Mouse (Mus musculus) E14TG2a.4 (cell line): ENCODE data around the gene Actr2.
"Not testable (repeated sequence)": the region's sequence is repeated elsewhere in the genome, so short reads cannot be mapped to it uniquely, and the experiment has no call there.

Experiments
- H3K27me3 ChIP-seq: 2 replicates; pipeline ENCODE4 v1.6.1; 2014; ENCODE audit warnings: low read length, control low read depth; ENCODE audit not compliant: insufficient read depth
- H3K36me3 ChIP-seq: 2 replicates; pipeline ENCODE4 v1.6.1; 2014; ENCODE audit warnings: low read length, control low read depth; ENCODE audit not compliant: insufficient read depth
- H3K4me1 ChIP-seq: replicated peaks from 2 replicates; pipeline ENCODE4 v1.6.1; 2014; ENCODE audit warnings: low read depth, low read length, control low read depth
- H3K4me3 ChIP-seq: replicated peaks from 2 replicates; pipeline ENCODE4 v1.5.1; 2014; ENCODE audit warnings: mild to moderate bottlenecking, low read length
- H3K9me3 ChIP-seq: 2 replicates; pipeline ENCODE4 v1.6.1; 2014; ENCODE audit warnings: low read length, control low read depth
- CTCF ChIP-seq: conservative IDR thresholded peaks from 2 replicates; pipeline ENCODE4 v1.5.1; 2014; ENCODE audit warnings: low read length
- NANOG ChIP-seq: IDR thresholded peaks from 2 replicates; pipeline ENCODE4 v1.6.1; 2014; ENCODE audit warnings: borderline replicate concordance, low read length, mixed read lengths
- POU5F1 ChIP-seq: IDR thresholded peaks from 2 replicates; pipeline ENCODE4 v1.6.1; 2014; ENCODE audit warnings: low read length, borderline replicate concordance

Actr2 gene

GRCm38 (mm10) chr11:20143687-20144086 lies 31.0 kb upstream of the Actr2 start:
- not testable (repeated sequence) for H3K27me3 ChIP-seq, H3K4me3 ChIP-seq, H3K36me3 ChIP-seq, H3K9me3 ChIP-seq
- TF ChIP-seq CTCF, result peak; percentile 30
- peaks cover 77% of the 10 kb centered on the region for H3K4me1 ChIP-seq

DNA sequence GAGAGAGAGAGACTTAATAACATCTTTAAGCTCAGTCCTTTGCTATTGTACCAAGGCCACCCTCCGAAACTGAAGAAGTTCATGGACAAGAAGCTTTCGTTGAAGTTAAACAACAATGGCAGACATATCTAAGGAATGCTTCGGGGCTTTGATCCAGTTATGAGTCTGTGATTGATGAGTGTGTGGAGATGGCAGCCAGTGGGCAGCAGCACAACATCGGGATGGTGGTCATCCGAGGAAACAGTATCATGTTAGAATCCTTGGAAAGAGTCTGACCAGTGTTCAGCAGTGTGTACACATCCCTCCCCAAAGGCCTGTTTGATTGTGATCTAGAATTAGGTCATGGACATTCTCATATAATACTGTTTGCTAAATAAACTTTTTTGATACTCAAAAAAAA lies 29.8 kb upstream of the Actr2 start:
- peaks cover 77% of the 10 kb centered on the region for H3K4me1 ChIP-seq
- no peak overlapping the region for H3K4me3 ChIP-seq
- no peaks in the 10 kb centered on the region for H3K27me3 ChIP-seq
- peaks cover 4% of the 10 kb centered on the region; the same call in 1 of the 2 replicates for H3K9me3 ChIP-seq
- no peaks in the 10 kb centered on the region for H3K36me3 ChIP-seq
- no peak for TF ChIP-seq POU5F1

DNA sequence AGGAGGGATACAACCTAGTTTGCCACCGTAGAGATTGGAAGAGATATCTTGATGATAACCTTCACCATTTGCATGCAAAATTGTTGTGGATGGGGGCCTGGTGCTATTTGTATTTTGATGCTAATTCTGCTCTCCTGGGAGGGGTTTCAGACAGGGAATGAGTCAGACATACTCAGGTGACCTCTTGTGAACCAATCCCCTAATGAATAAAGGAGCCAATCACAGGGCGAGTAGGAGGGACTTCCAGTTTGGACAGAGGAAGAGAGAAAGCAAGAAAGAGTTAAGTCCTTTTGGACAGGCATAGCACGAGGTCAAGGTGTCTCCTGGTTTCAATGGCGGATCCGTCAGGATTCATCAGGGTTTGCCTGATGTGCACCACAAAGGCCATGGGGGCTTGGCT lies 27.6 kb upstream of the Actr2 start:
- Histone ChIP-seq H3K27me3 (no peaks in the 10 kb centered on the region), H3K4me3 (peak overlapping the region; percentile 81), H3K4me1 (peaks cover 81% of the 10 kb centered on the region), H3K36me3 (peaks cover 11% of the 10 kb centered on the region; the same call in 1 of the 2 replicates), H3K9me3 (peaks cover 4% of the 10 kb centered on the region; the same call in 1 of the 2 replicates)
- TF ChIP-seq POU5F1, result peak; percentile 4; the same call in 1 of the 2 replicates
- no peak; the same call in 1 of the 2 replicates for TF ChIP-seq NANOG

DNA sequence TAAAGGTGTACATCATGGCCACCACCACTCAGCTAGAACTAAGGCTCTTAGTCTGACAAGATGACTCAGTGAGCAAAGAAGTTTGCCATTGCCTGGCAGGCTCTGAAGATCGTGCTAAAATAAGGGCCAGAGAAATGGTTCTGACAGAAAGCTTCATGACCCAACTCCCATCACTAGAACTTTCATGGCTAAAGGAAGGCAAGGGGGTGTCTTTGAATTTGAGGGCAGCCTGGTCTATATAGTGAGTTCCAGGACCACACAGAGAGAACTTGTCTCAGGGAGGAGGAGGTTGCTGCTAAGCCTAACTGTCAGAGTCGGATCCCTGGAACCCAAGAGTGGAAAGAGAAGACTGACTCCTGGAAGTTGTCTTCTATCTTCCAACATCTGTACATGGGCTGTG lies 27.0 kb upstream of the Actr2 start:
- Histone ChIP-seq H3K9me3 (peaks cover 4% of the 10 kb centered on the region; the same call in 1 of the 2 replicates), H3K4me1 (peaks cover 82% of the 10 kb centered on the region), H3K4me3 (peak overlapping the region; percentile 37), H3K27me3 (no peaks in the 10 kb centered on the region), H3K36me3 (peaks cover 11% of the 10 kb centered on the region; the same call in 1 of the 2 replicates)
- no peak for TF ChIP-seq NANOG
- TF ChIP-seq CTCF, result no peak
- no peak for TF ChIP-seq POU5F1

GRCm38 (mm10) chr11:20138498-20139208 lies 25.9 kb upstream of the Actr2 start:
- H3K4me1 ChIP-seq, result peaks cover 83% of the 10 kb centered on the region
- peaks cover 4% of the 10 kb centered on the region; the same call in 1 of the 2 replicates for H3K9me3 ChIP-seq
- H3K36me3 ChIP-seq, result peaks cover 11% of the 10 kb centered on the region; the same call in 1 of the 2 replicates
- peak overlapping the region; percentile 78 for H3K4me3 ChIP-seq
- H3K27me3 ChIP-seq, result no peaks in the 10 kb centered on the region
- TF ChIP-seq NANOG (peak; percentile 94), POU5F1 (no peak), CTCF (no peak)

GRCm38 (mm10) chr11:20137872-20138271 lies 25.2 kb upstream of the Actr2 start:
- Histone ChIP-seq H3K4me3 (peak overlapping the region; percentile 78), H3K27me3 (no peaks in the 10 kb centered on the region), H3K36me3 (peaks cover 11% of the 10 kb centered on the region; the same call in 1 of the 2 replicates), H3K4me1 (peaks cover 84% of the 10 kb centered on the region), H3K9me3 (peaks cover 4% of the 10 kb centered on the region; the same call in 1 of the 2 replicates)
- no peak for TF ChIP-seq CTCF
- TF ChIP-seq NANOG, result no peak
- TF ChIP-seq POU5F1, result no peak

DNA sequence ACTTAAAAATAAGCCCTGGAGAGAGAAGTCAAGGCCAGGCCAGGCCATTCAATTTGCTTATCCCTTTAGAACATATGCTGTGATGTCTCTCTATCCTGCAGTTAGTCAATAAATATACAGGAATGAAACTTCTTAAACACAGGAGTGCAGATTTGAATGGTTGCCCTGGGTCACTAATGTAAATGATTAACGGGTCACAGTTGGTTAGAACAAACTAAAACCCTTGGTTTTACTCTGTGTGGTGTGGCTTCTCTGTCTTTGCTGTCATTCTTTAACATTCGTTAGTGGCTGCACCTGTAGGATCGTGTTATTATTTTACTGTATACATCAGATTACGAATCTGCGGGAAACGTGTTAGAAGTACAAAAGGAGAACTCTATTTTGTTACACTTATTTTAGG lies 23.6 kb upstream of the Actr2 start:
- Histone ChIP-seq H3K4me3 (peak overlapping the region; percentile 78; the same call in 1 of the 2 replicates), H3K9me3 (peaks cover 4% of the 10 kb centered on the region; the same call in 1 of the 2 replicates), H3K36me3 (peaks cover 11% of the 10 kb centered on the region; the same call in 1 of the 2 replicates), H3K4me1 (peaks cover 75% of the 10 kb centered on the region), H3K27me3 (no peaks in the 10 kb centered on the region)
- TF ChIP-seq NANOG (no peak), POU5F1 (no peak), CTCF (no peak)

GRCm38 (mm10) chr11:20134869-20135268 lies 22.2 kb upstream of the Actr2 start:
- H3K9me3 ChIP-seq, result peaks cover 13% of the 10 kb centered on the region
- H3K36me3 ChIP-seq, result peaks cover 11% of the 10 kb centered on the region; the same call in 1 of the 2 replicates
- H3K27me3 ChIP-seq, H3K4me3 ChIP-seq: not testable (repeated sequence)
- TF ChIP-seq NANOG, result peak; percentile 30; the same call in 1 of the 2 replicates
- H3K4me1 ChIP-seq, result peaks cover 74% of the 10 kb centered on the region

GRCm38 (mm10) chr11:20133721-20134120 lies 21.0 kb upstream of the Actr2 start:
- H3K4me3 ChIP-seq, result 0 out of 2 replicates have a peak overlapping the region, but pooled peaks have one; percentile 7
- no peaks in the 10 kb centered on the region for H3K27me3 ChIP-seq
- TF ChIP-seq NANOG (no peak), POU5F1 (no peak), CTCF (no peak)
- H3K4me1 ChIP-seq, result peaks cover 70% of the 10 kb centered on the region
- peaks cover 17% of the 10 kb centered on the region for H3K36me3 ChIP-seq
- peaks cover 21% of the 10 kb centered on the region for H3K9me3 ChIP-seq
